Mouse (Mus musculus): Measurements from ENCODE around the gene Kcnn1.

DNA sequence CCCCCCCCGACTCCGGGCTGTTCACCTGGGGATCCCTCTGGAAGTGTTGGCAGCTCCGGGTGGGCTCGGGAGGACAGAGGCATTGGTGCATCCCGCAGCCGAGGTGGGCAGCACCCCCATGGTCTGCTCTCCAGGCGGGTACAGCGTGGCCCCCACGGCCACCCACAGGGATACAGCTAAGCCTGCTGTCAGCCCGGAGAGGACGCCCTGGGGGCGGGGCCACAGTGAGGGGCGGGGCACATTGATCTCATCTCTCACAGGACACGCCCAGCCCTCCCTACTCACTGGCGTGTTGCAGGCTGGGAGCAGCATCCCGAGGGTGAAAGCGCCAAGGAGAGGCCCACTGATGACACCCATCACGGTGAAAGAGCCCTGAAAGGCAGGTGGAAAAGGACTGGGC lies 24.6 kb upstream of the Kcnn1 start:
- no peak for TF ChIP-seq CTCF (IDR thresholded peaks at IDR 0.05; ENCODE audit: borderline replicate concordance, control insufficient read depth, extremely low read depth, insufficient read depth, low read length, poor library complexity)
- no peak for TF ChIP-seq POLR2A (IDR thresholded peaks at IDR 0.05; ENCODE audit: control insufficient read depth, extremely low read depth, insufficient read depth, low read length, poor library complexity)

Measured in thymus, adult 2 months (tissue).